Mouse (Mus musculus): ENCODE measurements around the gene Rab6a. TPM values are rescaled to one million over a fixed set of nuclear protein-coding genes. Genes with fewer than 3 reads are reported as not detected.

Gene Rab6a
- total RNA-seq, 2 experiments from 2014 or later: 349 to 374 TPM

DNA sequence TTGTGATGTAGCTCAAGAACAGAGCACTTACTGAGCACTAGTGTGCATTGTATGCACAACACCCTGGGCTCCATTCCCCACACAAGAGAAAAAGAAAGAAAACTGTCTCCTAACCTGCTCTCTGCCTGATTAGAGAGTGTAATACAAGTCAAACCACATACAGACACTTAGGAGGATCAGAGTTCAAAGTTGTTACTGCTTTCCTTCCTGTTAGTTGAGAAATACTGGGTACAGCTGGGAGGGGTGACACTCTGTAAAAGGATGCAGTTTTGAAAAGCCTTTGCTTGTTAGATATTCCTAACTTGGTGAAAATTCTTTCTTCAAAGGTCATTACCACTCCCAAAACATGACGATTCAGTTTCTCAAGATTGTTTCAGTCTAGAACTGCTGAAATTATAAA is 17.4 kb upstream of the Rab6a start:
- peak overlapping the region; percentile 95; the same call in 1 of the 2 replicates for H3K27ac ChIP-seq
- no peak for DNase-seq (ENCODE audit: low spot score in 2 of 2)
- no peak overlapping the region for H3K4me3 ChIP-seq
- TF ChIP-seq CTCF (conservative IDR thresholded peaks at IDR 0.05): no peak

DNA sequence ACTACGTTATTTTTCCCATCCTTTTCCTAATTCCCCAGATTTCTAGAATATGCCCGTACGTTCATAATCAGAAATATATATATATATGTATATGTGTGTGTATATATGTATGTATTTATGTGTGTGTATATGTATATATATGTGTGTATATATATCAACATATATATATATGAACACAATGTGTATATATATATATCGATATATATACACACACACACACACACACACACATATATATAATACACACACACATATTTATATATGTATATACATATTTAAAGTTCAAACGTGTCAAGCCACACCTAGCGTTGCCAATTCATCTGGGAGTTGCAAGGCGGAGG is 16.7 kb upstream of the Rab6a start:
- H3K27ac ChIP-seq: peak overlapping the region; percentile 95
- peak overlapping the region; percentile 72 for H3K4me3 ChIP-seq
- no peak for TF ChIP-seq CTCF (conservative IDR thresholded peaks at IDR 0.05)
- DNase-seq (ENCODE audit: low spot score in 2 of 2): no peak

DNA sequence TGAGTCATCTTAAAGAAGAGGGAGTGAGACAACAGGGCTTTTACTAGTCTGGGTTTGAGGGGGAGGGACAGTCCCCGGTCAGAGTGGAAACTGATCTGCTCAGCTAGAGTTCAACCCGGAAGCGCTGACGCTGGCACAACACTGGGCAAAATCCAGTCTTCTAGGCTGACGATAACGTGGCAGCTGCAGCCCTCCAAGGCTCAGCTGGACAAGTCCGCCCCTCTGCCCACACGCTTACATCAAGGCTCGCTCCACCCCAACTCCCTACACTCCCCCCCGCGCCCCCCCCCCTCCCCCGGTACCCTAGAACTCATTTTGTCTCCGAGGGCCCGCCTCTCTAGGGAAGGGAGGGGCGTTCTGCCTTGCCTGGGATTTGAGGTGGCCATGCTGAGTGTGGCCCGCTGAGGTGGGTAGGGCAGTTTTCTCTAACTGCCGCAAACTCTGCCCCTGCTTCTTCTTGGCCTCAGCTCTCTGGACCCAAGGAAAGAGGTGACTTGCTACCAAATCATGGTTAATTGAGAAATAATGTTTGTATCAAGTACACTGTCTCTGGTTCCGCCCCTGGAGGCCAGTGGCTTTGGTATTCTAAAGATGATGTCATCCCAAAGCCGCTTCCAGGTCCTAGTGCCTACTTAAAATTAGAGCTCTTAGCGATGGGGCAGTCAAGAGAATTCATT is 16.2 kb upstream of the Rab6a start:
- peak; percentile 50 for TF ChIP-seq CTCF (conservative IDR thresholded peaks at IDR 0.05)
- Histone ChIP-seq H3K4me3 (peak overlapping the region; percentile 72), H3K27ac (peak overlapping the region; percentile 95)
- peak; percentile 66 to 77 for DNase-seq (ENCODE audit: low spot score in 2 of 2)

DNA sequence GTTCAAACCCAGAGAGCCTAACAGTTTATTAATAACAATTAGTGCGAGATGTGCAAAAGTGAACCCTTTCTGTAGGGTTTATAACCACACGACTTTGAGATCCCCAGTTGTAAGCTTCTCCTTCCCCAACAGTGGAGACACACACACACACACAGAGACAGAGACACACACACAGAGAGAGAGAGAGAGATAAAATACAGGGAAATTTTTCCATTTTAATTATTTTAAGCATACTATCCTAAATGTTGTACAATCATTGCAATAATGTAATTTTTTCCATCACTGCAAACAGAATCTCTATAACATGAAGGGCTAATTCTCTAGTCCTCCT is 15.7 kb upstream of the Rab6a start:
- peak overlapping the region; percentile 72 for H3K4me3 ChIP-seq
- peak overlapping the region; percentile 95 for H3K27ac ChIP-seq
- TF ChIP-seq CTCF (conservative IDR thresholded peaks at IDR 0.05): no peak
- DNase-seq (ENCODE audit: low spot score in 2 of 2): no peak

DNA sequence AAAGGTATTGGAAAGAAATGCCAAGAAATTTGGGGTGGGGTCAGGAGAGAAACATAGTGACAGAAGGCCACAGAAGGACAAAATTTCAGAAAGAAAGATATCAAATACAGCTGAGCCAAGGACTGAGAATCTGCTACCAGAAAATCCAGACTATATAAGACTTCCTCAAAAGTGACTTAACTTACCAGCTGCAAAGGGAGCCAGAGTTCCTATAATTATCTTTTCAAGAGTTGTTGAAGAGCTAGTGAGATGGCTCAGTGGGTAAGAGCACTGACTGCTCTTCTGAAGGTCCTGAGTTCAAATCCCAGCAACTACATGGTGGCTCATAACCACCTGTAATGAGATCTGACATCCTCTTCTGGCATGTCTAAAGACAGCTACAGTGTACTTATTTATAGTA is 13.9 kb upstream of the Rab6a start:
- Histone ChIP-seq H3K4me3 (no peak overlapping the region), H3K27ac (no peak overlapping the region)
- DNase-seq (ENCODE audit: low spot score in 2 of 2): no peak
- no peak for TF ChIP-seq CTCF (conservative IDR thresholded peaks at IDR 0.05)

DNA sequence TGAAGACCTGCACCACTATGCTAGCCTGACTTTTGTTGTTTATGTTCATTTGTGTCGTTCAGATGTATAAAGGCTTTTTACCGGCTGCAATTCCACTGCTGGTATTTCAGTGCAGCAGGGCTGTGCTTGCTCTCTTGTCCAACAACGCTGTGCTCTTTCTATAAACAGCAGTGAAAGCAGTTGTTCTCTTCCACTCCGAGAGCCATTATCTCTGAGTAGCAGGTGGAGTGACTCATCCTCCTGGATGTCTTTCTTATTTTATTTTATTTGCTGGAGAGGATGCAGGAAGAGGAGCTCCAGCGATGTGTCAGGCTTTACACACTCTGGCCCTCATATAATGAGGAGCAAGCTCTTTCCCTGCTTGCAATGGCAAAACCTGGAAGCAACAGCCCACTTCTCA is 7.0 kb upstream of the Rab6a start:
- no peak for TF ChIP-seq CTCF (conservative IDR thresholded peaks at IDR 0.05)
- peak overlapping the region; percentile 74 for H3K27ac ChIP-seq
- peak in 1 of 2 experiments; percentile 42 for DNase-seq (ENCODE audit: low spot score in 2 of 2)
- H3K4me3 ChIP-seq: no peak overlapping the region

DNA sequence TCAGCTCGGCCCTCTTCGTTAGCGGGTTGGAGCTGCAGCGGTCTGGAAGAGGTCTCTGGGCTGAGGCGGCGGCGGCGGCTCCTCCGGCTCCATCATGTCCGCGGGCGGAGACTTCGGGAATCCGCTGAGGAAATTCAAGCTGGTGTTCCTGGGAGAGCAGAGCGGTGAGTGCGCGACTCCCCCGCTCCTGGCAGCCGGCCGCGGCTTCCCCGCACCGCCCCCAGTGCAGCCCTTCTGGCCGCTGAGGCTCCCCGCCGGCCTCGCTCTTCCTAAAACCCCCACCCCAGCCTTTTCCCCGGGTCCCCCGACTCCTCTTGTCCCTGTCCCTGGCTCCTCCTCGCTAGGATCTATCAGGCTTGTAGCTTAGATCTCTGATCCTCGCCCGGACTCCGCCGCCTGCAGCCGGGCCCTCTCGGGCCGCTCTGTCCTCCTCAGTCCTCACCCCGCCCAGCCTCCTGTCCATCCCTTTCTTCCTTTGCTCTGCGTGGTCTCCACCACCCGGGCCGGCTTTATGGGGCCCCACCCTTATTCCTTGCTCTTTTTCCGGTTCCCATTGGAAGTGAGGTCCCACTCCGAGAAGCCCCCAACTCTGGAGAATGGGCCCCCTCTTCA is 1.0 kb downstream of the Rab6a start, which contains the start of gene Mrpl48:
Mrpl48 (minus strand) TSS at position 172 of the 612 bp plus-strand sequence.
- H3K27ac ChIP-seq: peak within 1 kb of the TSS; percentile 99
- TF ChIP-seq CTCF (conservative IDR thresholded peaks at IDR 0.05): no peak

DNA sequence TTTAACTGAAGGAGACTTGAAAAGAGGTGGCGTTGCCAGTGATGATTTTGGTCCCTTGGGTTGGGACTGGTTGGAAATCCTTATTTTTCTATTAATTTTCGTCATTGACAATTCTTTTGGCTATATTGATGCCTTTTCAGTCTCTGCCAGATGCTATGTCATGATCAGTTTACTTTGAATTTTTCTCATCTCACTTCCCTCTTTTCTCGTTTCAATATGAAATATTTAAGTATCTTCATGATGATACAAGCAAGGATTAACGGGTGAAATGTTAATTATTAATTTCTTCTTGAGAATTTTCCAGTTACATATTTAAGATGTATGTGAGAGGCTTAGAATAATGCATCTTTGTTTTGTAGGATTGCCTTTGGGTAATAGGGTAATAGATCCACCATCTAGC is 1.7 kb downstream of the Rab6a start:
- TF ChIP-seq CTCF (conservative IDR thresholded peaks at IDR 0.05): no peak
- peak overlapping the region; percentile 79 for H3K4me3 ChIP-seq
- peak overlapping the region; percentile 99 for H3K27ac ChIP-seq
- DNase-seq (ENCODE audit: low spot score in 2 of 2): no peak

More for the DNA sequence above, 1.0 kb downstream of the Rab6a start, which contains the start of gene Mrpl48:
- DNase-seq (ENCODE audit: low spot score in 2 of 2): peak; percentile 56 to 69
- H3K4me3 ChIP-seq: peak within 1 kb of the TSS; percentile 79

DNA sequence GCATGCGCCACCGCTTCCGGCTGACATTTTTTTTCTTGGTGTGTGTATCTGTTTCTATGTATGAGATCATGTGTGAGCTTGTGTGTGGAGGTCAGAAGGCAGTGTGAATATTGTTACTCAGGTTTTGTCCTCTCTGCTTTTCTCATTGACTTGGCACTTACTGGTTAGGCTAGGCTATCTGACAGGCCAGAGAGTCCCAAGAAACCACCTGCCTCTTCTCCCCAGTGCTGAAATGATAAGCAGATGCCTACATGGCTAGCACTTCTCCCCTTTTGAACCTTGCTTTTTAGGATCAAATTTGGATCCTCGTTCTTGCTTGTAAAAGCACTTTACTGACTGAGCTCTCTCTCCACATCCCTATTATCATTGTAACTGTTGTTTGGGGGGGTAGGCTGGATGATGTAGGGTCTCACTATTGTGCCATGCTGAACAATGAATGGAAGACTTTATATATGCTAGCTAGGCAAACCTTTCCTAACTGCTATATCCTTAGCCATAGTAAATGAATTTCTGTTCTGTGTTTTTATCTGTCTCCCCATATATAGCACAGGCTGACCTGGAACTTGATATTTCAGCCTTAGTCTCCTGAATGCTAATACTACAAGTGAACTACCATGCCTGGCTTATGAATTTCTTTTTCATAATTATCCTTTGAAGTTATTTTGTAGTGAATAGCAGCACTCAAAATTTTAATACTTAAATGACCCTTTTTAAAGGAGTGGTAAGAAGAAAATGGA is 9.1 kb downstream of the Rab6a start:
- no peak for TF ChIP-seq CTCF (conservative IDR thresholded peaks at IDR 0.05)
- DNase-seq (ENCODE audit: low spot score in 2 of 2): no peak
- Histone ChIP-seq H3K27ac (no peak overlapping the region), H3K4me3 (no peak overlapping the region)

DNA sequence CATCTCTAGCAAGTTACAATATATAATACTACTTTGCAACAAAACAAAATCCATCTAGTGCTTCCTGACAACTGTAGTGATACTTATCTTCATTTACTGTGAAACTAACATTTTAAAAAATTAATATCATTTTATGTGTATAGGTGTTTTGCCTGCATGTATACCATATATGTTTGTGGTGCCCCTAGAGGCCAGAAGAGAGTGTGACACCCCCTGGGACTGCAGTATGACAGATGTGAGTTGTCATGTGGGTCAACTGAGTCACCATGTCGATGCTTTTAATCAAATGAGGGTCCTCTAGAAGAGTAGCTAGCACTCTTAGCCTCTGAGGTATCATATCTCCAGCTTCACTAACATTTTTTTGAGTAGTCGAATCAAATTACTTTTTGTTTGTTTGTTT is 15.1 kb downstream of the Rab6a start:
- Histone ChIP-seq H3K27ac (no peak overlapping the region), H3K4me3 (no peak overlapping the region)
- DNase-seq (ENCODE audit: low spot score in 2 of 2): no peak
- peak; percentile 64 for TF ChIP-seq CTCF (conservative IDR thresholded peaks at IDR 0.05)

DNA sequence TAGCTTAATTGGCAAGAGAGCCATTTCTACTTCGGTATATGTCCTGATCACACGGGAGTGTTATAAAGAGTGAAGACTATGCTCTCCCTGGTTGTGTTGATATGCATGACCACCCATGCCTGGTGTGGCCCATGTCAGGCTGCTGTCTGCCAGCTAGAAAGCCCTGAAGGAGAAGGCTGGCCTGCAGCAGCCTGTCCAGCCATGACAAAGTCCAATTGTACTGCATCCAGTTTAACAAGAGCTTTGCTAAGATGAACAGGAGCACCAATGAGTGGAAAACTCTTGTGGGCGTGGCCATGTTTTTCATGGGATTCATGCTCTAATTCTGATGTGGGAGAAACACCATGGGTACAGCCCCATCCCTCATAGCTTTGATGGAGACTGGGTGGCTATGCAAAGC is 17.3 kb downstream of the Rab6a start:
- DNase-seq (ENCODE audit: low spot score in 2 of 2): no peak
- TF ChIP-seq CTCF (conservative IDR thresholded peaks at IDR 0.05): no peak
- H3K4me3 ChIP-seq: no peak overlapping the region
- H3K27ac ChIP-seq: no peak overlapping the region

DNA sequence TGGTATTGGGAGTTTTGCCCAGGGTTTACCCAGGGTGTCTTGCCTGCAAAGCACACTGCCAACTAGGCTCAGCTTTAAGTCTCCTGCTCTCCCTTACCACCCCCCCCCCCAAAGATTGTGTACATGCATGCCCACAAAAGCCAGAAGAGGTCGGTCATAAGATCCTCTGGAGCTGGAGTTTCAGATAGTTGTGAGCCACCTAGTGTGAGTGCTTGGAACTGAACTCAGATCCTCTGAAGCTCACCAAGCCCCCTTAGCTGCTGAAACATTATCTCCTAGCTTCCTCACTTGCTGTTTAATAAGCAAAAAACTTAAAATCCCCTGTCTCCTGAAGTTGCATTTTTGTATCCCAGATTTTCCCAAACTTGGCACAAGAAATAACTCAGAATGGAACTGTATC is 30.4 kb downstream of the Rab6a start:
- H3K27ac ChIP-seq: no peak overlapping the region
- peak; percentile 78 for TF ChIP-seq CTCF (conservative IDR thresholded peaks at IDR 0.05)
- no peak for DNase-seq (ENCODE audit: low spot score in 2 of 2)
- H3K4me3 ChIP-seq: no peak overlapping the region

DNA sequence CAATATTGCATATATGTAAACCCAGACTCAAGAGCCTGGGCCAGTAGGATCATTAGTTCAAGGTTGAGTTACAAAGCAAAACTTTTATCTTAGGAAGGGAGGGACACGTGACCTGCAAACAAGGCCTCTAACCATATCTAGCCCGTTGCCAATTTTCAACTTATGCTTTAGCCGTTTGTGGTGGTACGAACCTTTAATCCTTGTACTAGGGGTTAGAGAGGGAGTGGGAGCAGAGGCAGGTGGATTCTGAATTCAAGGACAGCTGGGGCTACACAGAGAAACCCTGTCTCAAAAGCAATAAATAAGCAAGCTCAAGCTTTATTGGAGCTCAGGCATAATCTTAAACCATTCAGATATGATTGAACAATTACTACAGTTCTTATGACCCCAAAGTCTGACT is 35.2 kb downstream of the Rab6a start:
- peak overlapping the region; percentile 37; the same call in 1 of the 2 replicates for H3K27ac ChIP-seq
- DNase-seq (ENCODE audit: low spot score in 2 of 2): no peak
- no peak for TF ChIP-seq CTCF (conservative IDR thresholded peaks at IDR 0.05)
- H3K4me3 ChIP-seq: no peak overlapping the region
